Mouse (Mus musculus) kidney, embryonic 15.5 days (tissue): ENCODE results near the gene Rad9b. TPM values are rescaled to one million over a fixed set of nuclear protein-coding genes. Genes with fewer than 3 reads are reported as not detected.
"Not testable (repeated sequence)": the region's sequence is repeated elsewhere in the genome, so short reads cannot be mapped to it uniquely, and the experiment has no call there.

ENCODE experiments used
- ATAC-seq: fragments of 200-750 bp; cut with Nextera tagmentation; replicated peaks from 2 replicates; pipeline ENCODE4 v1.8.0; 2017; ENCODE audit warnings: moderate TSS enrichment; ENCODE audit not compliant: low FRiP score
- H3K27ac ChIP-seq: fragments of 300-500 bp; sonication (generic); 2 replicates; pipeline ENCODE4 v1.5.1; 2015; ENCODE audit warnings: mild to moderate bottlenecking, inconsistent platforms
- H3K27me3 ChIP-seq: fragments of 300-500 bp; sonication (generic); 2 replicates; pipeline ENCODE4 v1.6.1; 2015; ENCODE audit warnings: inconsistent platforms
- H3K36me3 ChIP-seq: fragments of 300-500 bp; sonication (generic); 2 replicates; pipeline ENCODE4 v1.6.1; 2015; ENCODE audit warnings: inconsistent platforms
- H3K4me1 ChIP-seq: fragments of 300-500 bp; sonication (generic); 2 replicates; pipeline ENCODE4 v1.6.1; 2015; ENCODE audit warnings: inconsistent platforms
- H3K4me2 ChIP-seq: fragments of 300-500 bp; sonication (generic); 2 replicates; pipeline ENCODE4 v1.6.1; 2015; ENCODE audit warnings: moderate library complexity, mild to moderate bottlenecking, inconsistent platforms
- H3K4me3 ChIP-seq: fragments of 300-500 bp; sonication (generic); replicated peaks from 2 replicates; pipeline ENCODE4 v1.5.1; 2015; ENCODE audit warnings: mild to moderate bottlenecking, inconsistent platforms
- H3K9ac ChIP-seq: fragments of 300-500 bp; sonication (generic); 2 replicates; pipeline ENCODE4 v1.6.1; 2015; ENCODE audit warnings: mild to moderate bottlenecking, inconsistent platforms
- H3K9me3 ChIP-seq: fragments of 300-500 bp; sonication (generic); replicated peaks from 2 replicates; pipeline ENCODE4 v1.6.1; 2016; ENCODE audit warnings: inconsistent platforms
- WGBS: fragments of 180-500 bp; shearing (Covaris S2); methylation state at CpG from one replicate; pipeline ENCODE4 v1.1.7; 2015; ENCODE audit warnings: mixed read lengths; 5-methylcytosine and 5-hydroxymethylcytosine counted together
- polyA plus RNA-seq: library from polyadenylated mRNA; unstranded; fragments of >200 nt; fragmentation: Nextera tagmentation; extraction: Ambion mirVana; gene quantifications from 2 replicates; pipeline ENCODE4 v1.2.1, GENCODE M21; 2015

The Rad9b gene
- polyA plus RNA-seq, 1 experiment from 2014 or later, result 11.9 TPM

DNA sequence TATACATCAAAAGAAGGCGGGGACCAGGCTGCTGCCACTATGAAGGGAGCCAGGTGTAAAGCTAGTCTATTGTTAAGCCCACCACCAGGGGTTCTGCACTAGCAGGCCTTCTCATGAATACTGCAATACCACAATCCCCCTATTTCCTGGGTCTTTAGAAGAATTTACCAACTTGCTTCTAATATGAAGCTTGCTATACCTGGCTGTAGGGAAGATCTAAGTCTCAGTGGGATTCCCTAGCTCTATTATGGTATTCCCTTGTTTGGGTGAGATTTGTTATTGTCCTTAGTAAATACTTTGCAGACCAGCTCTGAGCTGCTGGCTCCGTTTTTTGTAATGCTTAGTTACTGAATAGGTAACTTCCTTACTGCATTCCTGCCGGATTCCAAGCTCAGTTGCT, 35.1 kb downstream of the Rad9b start:
- not testable (repeated sequence) for H3K4me2 ChIP-seq, ATAC-seq, H3K9me3 ChIP-seq, H3K9ac ChIP-seq, H3K27me3 ChIP-seq, H3K4me3 ChIP-seq, H3K27ac ChIP-seq
- WGBS, result 86% methylated on average over 3 of the region's 3 CpGs
- peaks cover 57% of the 10 kb centered on the region for H3K36me3 ChIP-seq
- H3K4me1 ChIP-seq, result peaks cover 17% of the 10 kb centered on the region

DNA sequence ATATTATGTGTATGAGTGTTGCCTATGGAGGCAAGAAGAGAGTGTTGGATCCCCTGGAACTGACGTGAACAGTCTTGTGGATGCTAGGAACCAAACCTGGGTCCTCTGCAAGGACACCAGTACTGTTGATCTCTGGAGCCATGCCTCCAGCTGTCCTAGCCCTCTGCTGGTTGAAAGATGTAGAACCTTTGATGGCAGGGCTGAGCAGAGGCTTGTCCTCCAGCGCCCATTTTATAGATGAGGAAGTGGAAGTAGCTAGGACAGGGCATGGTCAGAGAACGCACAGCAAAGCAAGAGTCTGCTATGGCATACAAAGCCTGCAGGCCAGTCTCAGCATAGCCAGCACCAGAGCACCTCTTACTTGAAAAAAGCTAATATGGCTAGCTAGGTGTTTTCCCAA, 35.9 kb downstream of the Rad9b start:
- Histone ChIP-seq H3K4me3 (no peak overlapping the region), H3K4me1 (peaks cover 21% of the 10 kb centered on the region), H3K27ac (no peak overlapping the region), H3K27me3 (no peaks in the 10 kb centered on the region), H3K36me3 (peaks cover 64% of the 10 kb centered on the region), H3K4me2 (no peak overlapping the region), H3K9ac (no peak overlapping the region), H3K9me3 (no peaks in the 10 kb centered on the region)
- WGBS, result 73% methylated on average over 3 of the region's 3 CpGs
- no peak for ATAC-seq

DNA sequence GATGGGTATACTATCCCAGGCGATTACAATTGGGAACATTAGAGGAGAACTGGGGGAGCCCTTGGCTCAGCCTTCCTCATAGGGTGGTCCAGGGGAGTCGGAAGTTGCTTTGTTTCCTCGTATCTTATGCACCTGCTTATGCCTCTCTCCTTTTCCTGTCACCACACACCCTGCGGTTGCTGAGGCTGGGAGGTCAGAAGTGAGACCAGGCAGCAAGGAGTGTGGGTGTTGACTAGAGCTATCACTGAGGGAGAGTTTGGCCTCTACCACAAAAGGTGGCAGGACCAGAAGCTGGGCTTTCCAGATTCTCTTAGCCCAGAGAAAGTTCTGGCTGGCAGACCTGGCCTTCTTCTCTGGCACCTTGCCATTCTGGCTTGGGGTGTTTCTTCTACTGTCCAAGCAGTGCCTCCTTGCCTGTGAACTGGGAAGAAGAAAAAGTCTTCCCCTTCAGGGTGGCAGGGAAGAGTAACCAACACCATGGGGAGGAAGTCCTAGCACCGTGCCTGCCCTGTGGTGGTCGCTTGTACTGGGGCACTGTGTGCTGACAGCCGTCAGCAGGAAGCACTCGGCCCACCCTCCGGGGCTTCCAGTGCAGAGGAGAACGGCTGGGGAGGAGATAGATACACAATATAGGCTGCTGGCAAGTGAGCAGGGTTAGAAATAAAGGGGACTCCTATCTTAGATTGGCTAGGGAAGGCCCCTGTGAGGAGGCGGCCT, 36.5 kb downstream of the Rad9b start:
- 77% methylated on average over 11 of the region's 11 CpGs for WGBS
- H3K27ac ChIP-seq, result no peak overlapping the region
- no peak overlapping the region for H3K4me2 ChIP-seq
- peaks cover 21% of the 10 kb centered on the region for H3K4me1 ChIP-seq
- peaks cover 70% of the 10 kb centered on the region for H3K36me3 ChIP-seq
- no peaks in the 10 kb centered on the region for H3K9me3 ChIP-seq
- H3K27me3 ChIP-seq, result no peaks in the 10 kb centered on the region
- no peak for ATAC-seq
- no peak overlapping the region for H3K9ac ChIP-seq
- H3K4me3 ChIP-seq, result no peak overlapping the region

DNA sequence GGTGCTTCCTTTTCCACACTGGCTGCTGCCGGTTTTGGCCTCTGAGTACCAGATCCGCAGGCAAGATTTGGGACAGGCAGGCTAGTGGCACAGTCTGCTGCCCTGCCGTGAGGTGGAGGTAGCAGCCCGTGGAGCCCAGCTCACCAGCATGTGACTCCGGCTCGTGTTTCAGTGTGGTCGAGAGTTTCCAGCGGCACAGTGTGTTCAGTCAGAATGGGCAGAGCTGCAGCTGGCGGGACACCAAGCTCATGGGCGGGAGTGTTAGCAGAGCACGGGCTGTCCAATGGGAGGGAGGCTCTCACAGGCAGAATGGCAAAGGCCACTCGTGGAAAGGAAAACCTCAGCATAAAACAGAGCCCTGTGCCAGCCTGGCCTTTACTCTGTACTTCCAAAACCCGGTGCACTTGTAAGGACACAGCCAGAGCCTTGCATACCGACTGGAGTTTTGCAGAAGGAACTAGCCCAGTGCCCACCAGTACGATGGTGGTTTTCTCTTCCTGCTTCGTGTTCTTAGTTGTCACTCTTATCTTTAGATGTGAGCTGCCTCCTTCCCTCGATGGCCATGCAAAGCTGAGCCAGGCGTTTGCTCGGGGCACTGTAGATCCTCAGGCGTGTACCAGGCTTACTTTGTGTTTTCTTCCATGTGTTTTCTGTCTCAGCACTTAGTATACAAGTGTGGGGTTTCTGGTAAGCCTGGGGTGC, 38.9 kb downstream of the Rad9b start:
- peak overlapping the region; percentile 23; the same call in 1 of the 2 replicates for H3K4me2 ChIP-seq
- H3K9me3 ChIP-seq, result no peaks in the 10 kb centered on the region
- no peaks in the 10 kb centered on the region for H3K27me3 ChIP-seq
- 50% methylated on average over 20 of the region's 20 CpGs for WGBS
- peak overlapping the region; percentile 75 for H3K27ac ChIP-seq
- H3K4me1 ChIP-seq, result peaks cover 21% of the 10 kb centered on the region
- no peak overlapping the region for H3K4me3 ChIP-seq
- peak; percentile 94 for ATAC-seq
- H3K36me3 ChIP-seq, result peaks cover 63% of the 10 kb centered on the region
- H3K9ac ChIP-seq, result peak overlapping the region; percentile 5; the same call in 1 of the 2 replicates

DNA sequence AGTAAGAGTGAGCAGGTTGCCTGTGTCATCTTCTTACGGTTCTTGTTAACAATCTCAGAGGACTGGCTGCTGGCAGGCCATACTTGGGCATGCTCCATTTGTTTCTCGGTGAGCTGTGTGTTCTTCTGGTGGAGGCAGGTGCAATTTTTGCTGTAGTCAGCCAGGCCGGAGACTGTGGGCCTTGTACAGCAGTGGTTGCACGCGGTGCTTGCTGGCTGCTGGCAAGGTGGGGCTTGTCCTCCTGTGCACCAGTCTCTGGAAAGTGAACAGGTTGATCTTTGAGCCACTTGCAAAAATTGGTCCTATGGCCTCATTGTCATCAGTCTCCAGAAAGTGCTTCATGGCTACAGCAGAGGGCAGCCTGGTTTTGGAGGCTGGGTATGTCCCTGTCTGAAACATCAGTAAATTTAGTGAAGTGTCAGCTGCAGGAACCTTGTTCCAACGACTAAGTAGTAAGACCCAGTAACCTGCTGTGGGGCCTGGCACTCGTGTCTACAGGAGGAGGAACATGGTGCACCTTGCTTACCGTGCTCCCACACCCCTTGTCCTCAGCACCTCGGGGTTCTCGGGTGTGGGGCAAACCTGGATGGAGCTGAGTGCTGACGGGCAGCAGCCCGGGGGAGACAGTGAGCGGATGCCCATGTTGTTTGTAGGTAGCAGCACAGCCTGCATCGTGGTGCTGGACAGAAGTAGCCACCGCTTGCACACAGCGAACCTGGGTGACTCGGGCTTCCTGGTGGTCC, 40.9 kb downstream of the Rad9b start:
- Histone ChIP-seq H3K4me1 (peaks cover 17% of the 10 kb centered on the region), H3K9me3 (no peaks in the 10 kb centered on the region), H3K27me3 (no peaks in the 10 kb centered on the region), H3K4me2 (no peak overlapping the region), H3K4me3 (no peak overlapping the region), H3K9ac (no peak overlapping the region), H3K27ac (no peak overlapping the region), H3K36me3 (peaks cover 57% of the 10 kb centered on the region)
- 83% methylated on average over 17 of the region's 17 CpGs for WGBS
- no peak for ATAC-seq

DNA sequence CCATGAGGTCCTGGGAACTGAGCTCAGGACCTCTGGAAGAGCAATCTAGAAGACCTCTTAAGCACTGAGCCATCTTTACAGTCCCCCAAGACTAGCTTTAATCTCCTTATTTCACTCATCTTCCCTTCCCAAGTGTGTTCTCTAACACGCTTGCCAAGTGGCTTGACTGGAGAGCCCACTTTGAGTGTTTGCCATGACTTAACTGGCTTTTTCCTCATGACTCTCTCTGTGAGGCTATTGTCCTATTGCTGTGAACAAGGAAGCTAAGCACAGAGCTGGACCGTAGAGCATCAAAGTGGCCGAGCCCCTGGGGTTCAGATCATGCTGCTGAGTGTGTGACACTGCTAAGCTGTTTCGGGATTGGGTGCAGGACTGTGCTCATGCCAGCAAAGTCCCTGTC, 41.7 kb downstream of the Rad9b start:
- no peak overlapping the region for H3K27ac ChIP-seq
- H3K9ac ChIP-seq, result no peak overlapping the region
- WGBS, result 97% methylated on average over 4 of the region's 4 CpGs
- no peak for ATAC-seq
- peaks cover 17% of the 10 kb centered on the region for H3K4me1 ChIP-seq
- no peaks in the 10 kb centered on the region for H3K9me3 ChIP-seq
- H3K4me3 ChIP-seq, result no peak overlapping the region
- no peaks in the 10 kb centered on the region for H3K27me3 ChIP-seq
- peaks cover 54% of the 10 kb centered on the region for H3K36me3 ChIP-seq
- no peak overlapping the region for H3K4me2 ChIP-seq

DNA sequence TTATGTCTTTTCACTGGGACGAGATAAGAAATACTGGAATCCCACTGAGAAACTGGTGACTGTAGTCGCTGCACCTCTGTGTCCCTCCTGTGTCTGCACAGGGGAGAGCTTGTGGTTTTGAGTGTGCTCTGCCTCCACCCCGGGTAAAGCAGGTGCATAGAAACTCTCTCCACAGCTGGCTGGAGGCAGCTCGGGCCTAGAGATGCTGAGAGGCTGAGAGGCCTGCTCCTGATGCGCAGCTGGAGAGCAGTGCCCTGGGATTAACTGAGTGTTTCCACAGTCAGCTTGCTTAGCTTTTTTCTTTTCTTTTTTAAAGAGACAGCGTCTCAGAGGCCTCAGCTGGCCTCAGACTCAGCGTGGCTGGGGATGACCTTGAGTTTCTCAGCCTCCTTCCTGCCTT, 42.3 kb downstream of the Rad9b start:
- Histone ChIP-seq H3K4me1 (peaks cover 17% of the 10 kb centered on the region), H3K4me2 (no peak overlapping the region), H3K36me3 (peaks cover 50% of the 10 kb centered on the region), H3K4me3 (no peak overlapping the region), H3K9ac (no peak overlapping the region), H3K9me3 (no peaks in the 10 kb centered on the region), H3K27me3 (no peaks in the 10 kb centered on the region), H3K27ac (no peak overlapping the region)
- ATAC-seq, result no peak
- WGBS, result 79% methylated on average over 7 of the region's 7 CpGs

DNA sequence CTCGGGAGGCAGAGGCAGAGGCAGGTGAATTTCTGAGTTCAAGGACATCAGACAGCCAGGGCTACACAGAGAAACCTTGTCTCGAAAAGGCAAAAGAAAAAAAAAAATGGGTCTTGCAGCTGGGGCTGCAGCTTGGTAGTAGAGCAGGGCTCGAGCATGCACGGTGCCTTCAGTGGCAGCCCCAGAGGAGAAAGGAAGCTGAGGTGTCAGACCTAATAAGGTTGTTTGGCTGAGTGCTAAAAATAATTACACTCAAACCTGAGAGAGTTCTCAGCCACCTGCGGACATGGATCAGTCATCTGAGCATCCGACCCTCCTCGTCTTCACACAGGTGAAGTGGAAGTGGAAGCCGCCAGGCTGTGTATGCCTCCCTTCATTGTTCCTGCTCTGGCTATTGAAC, 43.3 kb downstream of the Rad9b start:
- Histone ChIP-seq H3K4me2 (no peak overlapping the region), H3K9ac (no peak overlapping the region), H3K4me3 (no peak overlapping the region), H3K36me3 (peaks cover 43% of the 10 kb centered on the region), H3K9me3 (no peaks in the 10 kb centered on the region), H3K4me1 (peaks cover 17% of the 10 kb centered on the region), H3K27me3 (no peaks in the 10 kb centered on the region), H3K27ac (no peak overlapping the region)
- WGBS, result 85% methylated on average over 8 of the region's 8 CpGs
- ATAC-seq, result no peak

DNA sequence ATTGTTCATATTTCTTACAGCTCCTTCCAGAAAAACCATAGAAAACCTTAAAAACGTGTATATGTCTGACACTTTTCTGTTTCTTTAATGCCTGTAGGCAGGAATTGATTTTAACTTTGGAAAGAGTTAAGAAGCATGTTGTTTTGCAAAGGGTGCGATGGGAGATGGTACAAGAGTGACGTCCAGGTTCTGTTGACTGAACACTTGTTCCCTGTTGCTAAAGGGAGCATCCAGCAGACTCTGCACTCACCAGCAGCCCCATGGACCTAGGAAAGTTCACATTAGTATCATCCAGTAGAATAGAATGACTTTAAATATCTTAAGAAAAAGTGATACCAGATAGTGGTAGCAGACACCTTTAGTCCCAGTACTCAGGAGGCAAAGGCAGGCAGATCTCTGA, 47.5 kb downstream of the Rad9b start:
- Histone ChIP-seq H3K4me1 (peaks cover 31% of the 10 kb centered on the region), H3K9me3 (no peaks in the 10 kb centered on the region), H3K27ac (no peak overlapping the region), H3K36me3 (peaks cover 15% of the 10 kb centered on the region; the same call in 1 of the 2 replicates), H3K27me3 (no peaks in the 10 kb centered on the region), H3K9ac (no peak overlapping the region), H3K4me2 (no peak overlapping the region), H3K4me3 (no peak overlapping the region)
- no peak for ATAC-seq
- 90% methylated on average over 3 of the region's 3 CpGs for WGBS

DNA sequence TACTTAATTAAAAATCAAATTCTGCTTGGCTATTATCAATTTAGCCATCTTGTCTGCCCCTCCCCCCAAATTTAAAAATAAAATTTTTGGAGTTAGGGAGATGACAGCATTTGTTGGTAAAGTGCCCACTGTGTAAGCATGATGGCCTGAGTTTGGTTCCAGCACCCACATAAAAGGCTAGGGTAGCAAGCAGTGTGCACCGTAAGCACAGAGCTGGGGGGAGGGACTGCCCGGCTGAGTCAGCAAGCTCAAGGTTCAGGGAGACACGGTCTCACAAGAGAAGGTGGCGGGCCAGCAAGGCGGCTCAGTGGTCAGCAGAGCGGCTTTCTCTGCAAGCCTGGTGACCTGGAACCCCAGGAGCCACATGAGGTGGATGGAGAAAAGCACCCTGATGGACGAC, 48.6 kb downstream of the Rad9b start:
- Histone ChIP-seq H3K4me2 (no peak overlapping the region), H3K9me3 (no peaks in the 10 kb centered on the region), H3K4me1 (peaks cover 31% of the 10 kb centered on the region), H3K36me3 (peaks cover 9% of the 10 kb centered on the region; the same call in 1 of the 2 replicates), H3K27ac (no peak overlapping the region), H3K4me3 (no peak overlapping the region), H3K9ac (no peak overlapping the region), H3K27me3 (no peaks in the 10 kb centered on the region)
- no peak for ATAC-seq
- 91% methylated on average over 7 of the region's 7 CpGs for WGBS

DNA sequence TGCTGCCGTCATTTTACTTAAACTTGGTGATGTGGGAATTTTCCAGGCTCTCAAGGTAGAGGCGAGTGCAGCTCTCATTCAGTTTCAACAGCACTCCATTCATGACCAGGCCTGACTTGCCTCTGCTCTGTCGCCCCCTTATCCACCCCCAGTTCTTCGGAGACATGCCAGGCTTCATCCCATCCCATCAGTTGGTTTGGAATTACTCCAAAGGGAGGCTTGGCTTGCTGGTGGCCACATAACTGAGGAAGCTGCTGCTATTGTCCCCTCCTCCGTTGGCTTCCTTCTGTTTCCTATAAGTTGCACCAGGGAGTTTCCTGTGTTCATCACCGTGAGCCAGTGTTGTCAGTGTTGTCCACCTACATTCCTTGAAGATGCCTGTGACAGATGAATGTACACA, 49.5 kb downstream of the Rad9b start:
- Histone ChIP-seq H3K9ac (no peak overlapping the region), H3K27ac (0 out of 2 replicates have a peak overlapping the region, but pooled peaks have one; percentile 22), H3K9me3 (no peaks in the 10 kb centered on the region), H3K4me2 (no peak overlapping the region), H3K4me1 (peaks cover 31% of the 10 kb centered on the region), H3K4me3 (no peak overlapping the region), H3K27me3 (no peaks in the 10 kb centered on the region), H3K36me3 (peaks cover 9% of the 10 kb centered on the region; the same call in 1 of the 2 replicates)
- no peak for ATAC-seq
- 76% methylated on average over 6 of the region's 6 CpGs for WGBS

DNA sequence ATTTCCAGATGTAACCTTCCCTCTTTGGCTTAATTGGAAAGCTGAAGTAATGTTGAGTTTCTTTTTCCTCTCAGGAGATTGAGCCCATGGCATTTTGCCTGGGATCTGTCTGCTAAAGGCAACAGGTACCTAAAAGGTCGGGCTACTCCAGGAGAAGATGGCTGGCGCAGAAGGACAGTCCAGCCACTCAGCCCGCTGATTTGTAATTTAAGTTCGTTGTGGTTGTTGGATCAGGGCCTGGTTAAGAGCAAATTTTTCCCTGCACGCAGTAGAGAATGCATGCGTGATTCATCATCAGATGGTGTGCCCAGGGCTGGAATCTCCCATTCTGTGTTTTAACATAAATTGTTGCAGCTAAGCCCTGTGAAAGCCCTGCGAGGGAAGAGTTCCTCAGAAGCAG, 50.1 kb downstream of the Rad9b start:
- no peak for ATAC-seq
- peak overlapping the region; percentile 22; the same call in 1 of the 2 replicates for H3K27ac ChIP-seq

More for the DNA sequence above, 50.1 kb downstream of the Rad9b start:
- H3K27me3 ChIP-seq, result no peaks in the 10 kb centered on the region
- H3K36me3 ChIP-seq, result peaks cover 9% of the 10 kb centered on the region; the same call in 1 of the 2 replicates
- H3K4me3 ChIP-seq, result no peak overlapping the region
- 77% methylated on average over 7 of the region's 7 CpGs for WGBS
- no peak overlapping the region for H3K9ac ChIP-seq
- H3K4me2 ChIP-seq, result 0 out of 2 replicates have a peak overlapping the region, but pooled peaks have one; percentile 12
- no peaks in the 10 kb centered on the region for H3K9me3 ChIP-seq
- H3K4me1 ChIP-seq, result peaks cover 31% of the 10 kb centered on the region
